Mouse (Mus musculus): Measurements from ENCODE around the gene Bola1. TPM values are rescaled to one million over a fixed set of nuclear protein-coding genes. Genes with fewer than 3 reads are reported as not detected.
"Not testable (repeated sequence)": the region's sequence is repeated elsewhere in the genome, so short reads cannot be mapped to it uniquely, and the experiment has no call there.

Gene Bola1
- polyA plus RNA-seq, 1 experiment from 2014 or later: 71.8 TPM

GRCm38 (mm10) chr3:96231758-96232120 lies 12.2 kb upstream of the Bola1 start:
- Histone ChIP-seq H3K4me1 (no peaks in the 10 kb centered on the region), H3K9me3 (no peaks in the 10 kb centered on the region), H3K4me3 (no peak overlapping the region), H3K36me3 (no peaks in the 10 kb centered on the region), H3K4me2 (replicated peaks) (no peak overlapping the region), H3K27me3 (no peaks in the 10 kb centered on the region), H3K27ac (replicated peaks) (no peak overlapping the region), H3K9ac (replicated peaks) (no peak overlapping the region)
- WGBS: 49% methylated on average over 2 of the region's 2 CpGs
- ATAC-seq (replicated peaks): no peak

GRCm38 (mm10) chr3:96230910-96231757 lies 11.6 kb upstream of the Bola1 start:
- H3K9ac ChIP-seq (replicated peaks): no peak overlapping the region
- H3K27ac ChIP-seq (replicated peaks): no peak overlapping the region
- no peaks in the 10 kb centered on the region for H3K4me1 ChIP-seq
- H3K4me2 ChIP-seq (replicated peaks): no peak overlapping the region
- H3K36me3 ChIP-seq: no peaks in the 10 kb centered on the region
- WGBS: 70% methylated on average over 4 of the region's 4 CpGs
- H3K9me3 ChIP-seq: no peaks in the 10 kb centered on the region
- no peaks in the 10 kb centered on the region for H3K27me3 ChIP-seq
- no peak for ATAC-seq (replicated peaks)
- no peak overlapping the region for H3K4me3 ChIP-seq

GRCm38 (mm10) chr3:96230404-96230803 lies 10.9 kb upstream of the Bola1 start:
- 78% methylated on average over 2 of the region's 2 CpGs for WGBS
- no peak for ATAC-seq (replicated peaks)
- Histone ChIP-seq H3K36me3 (no peaks in the 10 kb centered on the region), H3K27ac (replicated peaks) (no peak overlapping the region), H3K27me3 (no peaks in the 10 kb centered on the region), H3K4me3 (no peak overlapping the region), H3K4me2 (replicated peaks) (no peak overlapping the region), H3K4me1 (0 out of 2 replicates have a peak, but pooled peaks cover 5% of the 10 kb centered on the region), H3K9me3 (no peaks in the 10 kb centered on the region), H3K9ac (replicated peaks) (no peak overlapping the region)

GRCm38 (mm10) chr3:96228828-96229227 lies 9.3 kb upstream of the Bola1 start:
- Histone ChIP-seq H3K27me3 (no peaks in the 10 kb centered on the region), H3K27ac (replicated peaks) (no peak overlapping the region), H3K4me3 (no peak overlapping the region), H3K4me2 (replicated peaks) (no peak overlapping the region), H3K36me3 (no peaks in the 10 kb centered on the region), H3K4me1 (peaks cover 13% of the 10 kb centered on the region), H3K9ac (replicated peaks) (no peak overlapping the region), H3K9me3 (no peaks in the 10 kb centered on the region)
- no peak for ATAC-seq (replicated peaks)
- WGBS: 72% methylated on average over 2 of the region's 2 CpGs

GRCm38 (mm10) chr3:96226695-96227648 lies 7.5 kb upstream of the Bola1 start:
- WGBS: 71% methylated on average over 8 of the region's 8 CpGs
- H3K9ac ChIP-seq (replicated peaks): no peak overlapping the region

GRCm38 (mm10) chr3:96225421-96225820 lies 5.9 kb upstream of the Bola1 start:
- no peak overlapping the region for H3K9ac ChIP-seq (replicated peaks)
- 15% methylated on average over 2 of the region's 2 CpGs for WGBS

More at GRCm38 (mm10) chr3:96226695-96227648, 7.5 kb upstream of the Bola1 start:
- Histone ChIP-seq H3K27me3 (no peaks in the 10 kb centered on the region), H3K9me3 (no peaks in the 10 kb centered on the region), H3K36me3 (no peaks in the 10 kb centered on the region), H3K4me1 (peaks cover 30% of the 10 kb centered on the region), H3K27ac (replicated peaks) (no peak overlapping the region), H3K4me3 (no peak overlapping the region), H3K4me2 (replicated peaks) (no peak overlapping the region)
- ATAC-seq (replicated peaks): no peak

GRCm38 (mm10) chr3:96222774-96223173 lies 3.3 kb upstream of the Bola1 start:
- H3K9me3 ChIP-seq: no peaks in the 10 kb centered on the region
- H3K4me3 ChIP-seq: no peak overlapping the region
- H3K4me2 ChIP-seq (replicated peaks): peak overlapping the region; percentile 89; the same call in 1 of the 2 replicates
- 77% methylated on average over 4 of the region's 4 CpGs for WGBS
- no peak overlapping the region for H3K9ac ChIP-seq (replicated peaks)
- no peaks in the 10 kb centered on the region for H3K27me3 ChIP-seq
- no peaks in the 10 kb centered on the region for H3K36me3 ChIP-seq
- no peak overlapping the region for H3K27ac ChIP-seq (replicated peaks)
- H3K4me1 ChIP-seq: peaks cover 50% of the 10 kb centered on the region
- ATAC-seq (replicated peaks): no peak

More at GRCm38 (mm10) chr3:96225421-96225820, 5.9 kb upstream of the Bola1 start:
- Histone ChIP-seq H3K27me3 (no peaks in the 10 kb centered on the region), H3K36me3 (no peaks in the 10 kb centered on the region), H3K4me1 (peaks cover 41% of the 10 kb centered on the region), H3K27ac (replicated peaks) (no peak overlapping the region), H3K4me3 (no peak overlapping the region), H3K4me2 (replicated peaks) (no peak overlapping the region), H3K9me3 (no peaks in the 10 kb centered on the region)
- no peak for ATAC-seq (replicated peaks)

- Histone ChIP-seq H3K36me3 (no peaks in the 10 kb centered on the region), H3K4me2 (replicated peaks) (peak overlapping the region; percentile 89), H3K9me3 (no peaks in the 10 kb centered on the region), H3K27ac (replicated peaks) (peak overlapping the region; percentile 98), H3K4me1 (peaks cover 50% of the 10 kb centered on the region), H3K4me3 (peak overlapping the region; percentile 48), H3K9ac (replicated peaks) (peak overlapping the region; percentile 67), H3K27me3 (no peaks in the 10 kb centered on the region)
- ATAC-seq (replicated peaks): no peak
- 5% methylated on average over 9 of the region's 9 CpGs for WGBS
Observed at GRCm38 (mm10) chr3:96221640-96222038, 2.1 kb upstream of the Bola1 start.

- ATAC-seq (replicated peaks): peak; percentile 90
- H3K36me3 ChIP-seq: no peaks in the 10 kb centered on the region
- H3K27me3 ChIP-seq: no peaks in the 10 kb centered on the region
- H3K4me3 ChIP-seq: peak within 1 kb of the TSS; percentile 48
- H3K4me2 ChIP-seq (replicated peaks): peak within 1 kb of the TSS; percentile 89
- WGBS: under 1% methylated on average over 43 of the region's 43 CpGs
- peak within 1 kb of the TSS; percentile 67 for H3K9ac ChIP-seq (replicated peaks)
- H3K27ac ChIP-seq (replicated peaks): peak within 1 kb of the TSS; percentile 98
- no peaks in the 10 kb centered on the region for H3K9me3 ChIP-seq
- H3K4me1 ChIP-seq: peaks cover 50% of the 10 kb centered on the region
Observed at GRCm38 (mm10) chr3:96220765-96221639, 1.5 kb upstream of the Bola1 start, which contains the start of the genes Hist2h2ac and Hist2h2be. Gene Hist2h2ac, minus strand, starts transcription at chr3:96220880. Gene Hist2h2be, plus strand, starts transcription at chr3:96221119.

- ATAC-seq (replicated peaks); H3K36me3 ChIP-seq; H3K9me3 ChIP-seq; H3K27me3 ChIP-seq: not testable (repeated sequence)
- H3K27ac ChIP-seq (replicated peaks): peak overlapping the region; percentile 98
- WGBS: under 1% methylated on average over 37 of the region's 47 CpGs
- H3K9ac ChIP-seq (replicated peaks): peak overlapping the region; percentile 67
- H3K4me3 ChIP-seq: peak overlapping the region; percentile 48
- peak overlapping the region; percentile 89 for H3K4me2 ChIP-seq (replicated peaks)
- H3K4me1 ChIP-seq: peaks cover 43% of the 10 kb centered on the region
Observed at GRCm38 (mm10) chr3:96220131-96220764, 739 bp upstream of the Bola1 start.

GRCm38 (mm10) chr3:96219191-96219641 lies 293 bp downstream of the Bola1 start:
- peak overlapping the region; percentile 98 for H3K27ac ChIP-seq (replicated peaks)
- peak overlapping the region; percentile 89 for H3K4me2 ChIP-seq (replicated peaks)
- peak overlapping the region; percentile 62 for H3K9ac ChIP-seq (replicated peaks)
- no peaks in the 10 kb centered on the region for H3K9me3 ChIP-seq
- peak; percentile 30 for ATAC-seq (replicated peaks)
- H3K27me3 ChIP-seq: no peaks in the 10 kb centered on the region
- no peaks in the 10 kb centered on the region for H3K36me3 ChIP-seq
- WGBS: 0% methylated on average over 12 of the region's 12 CpGs
- peaks cover 41% of the 10 kb centered on the region for H3K4me1 ChIP-seq
- peak overlapping the region; percentile 48 for H3K4me3 ChIP-seq
